Mouse (Mus musculus): ENCODE measurements at regions not wholly inside any gene's neighbourhood (a gene's known extent, or its start where the extent isn't known, plus 50 kb on each side); places are given as distances from the start of the nearest gene placed in this dataset.

DNA sequence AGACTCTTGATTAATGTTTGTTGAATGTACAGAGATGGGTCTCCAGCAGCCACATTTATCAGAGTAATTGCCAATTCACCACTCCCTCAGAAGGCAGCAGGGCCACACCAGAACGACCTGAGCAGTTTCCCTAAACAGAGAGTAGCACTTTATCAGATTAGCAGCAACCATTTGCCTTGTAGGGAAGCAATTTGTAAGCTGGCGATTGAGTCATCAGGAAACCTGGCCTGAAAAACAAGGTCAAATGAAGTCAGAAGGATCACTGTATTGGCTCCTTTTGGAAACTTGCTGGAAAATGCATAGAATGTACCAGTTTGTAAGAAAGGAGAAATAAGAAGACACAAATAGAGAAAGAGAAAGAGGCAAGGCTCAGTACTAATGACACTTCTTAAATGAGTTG lies 295.1 kb downstream of the Qdpr start:
- H3K4me2 ChIP-seq (replicated peaks; ENCODE audit: low read depth, low read length) = no peak overlapping the region
- H3K27me3 ChIP-seq (ENCODE audit: insufficient read depth, low read length) = no peaks in the 10 kb centered on the region
- WGBS = 36% methylated on average over 2 of the region's 2 CpGs
- no peak overlapping the region for H3K4me3 ChIP-seq (ENCODE audit: low read length)
- no peaks in the 10 kb centered on the region for H3K36me3 ChIP-seq (ENCODE audit: insufficient read depth, low read length)
- ATAC-seq (ENCODE audit: low FRiP score, low TSS enrichment) = no peak
- H3K27ac ChIP-seq (ENCODE audit: low read length) = no peak overlapping the region
- H3K4me1 ChIP-seq (ENCODE audit: insufficient read depth, low read length) = no peaks in the 10 kb centered on the region
- no peak overlapping the region for H3K9ac ChIP-seq (replicated peaks; ENCODE audit: low read length)
- no peaks in the 10 kb centered on the region for H3K9me3 ChIP-seq (ENCODE audit: low read length)

DNA sequence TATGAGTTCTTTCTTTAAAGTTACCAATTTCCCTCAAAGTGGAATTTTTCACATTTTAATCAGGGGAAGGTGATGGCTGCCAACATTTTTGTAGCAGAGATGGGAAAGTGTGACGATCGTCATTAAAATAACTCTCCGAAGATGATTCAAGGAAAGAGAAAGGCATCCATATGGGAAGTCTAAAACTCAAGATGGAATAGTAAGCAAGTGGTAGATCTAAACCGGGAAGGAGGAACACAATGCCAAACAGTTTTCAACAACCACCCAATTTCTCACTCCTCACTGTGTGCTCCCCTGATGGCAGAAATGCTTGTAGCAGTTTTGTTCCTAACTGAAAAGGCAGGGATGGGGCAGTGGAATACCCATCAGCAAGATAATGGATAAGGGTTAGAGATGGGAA lies 305.9 kb downstream of the Qdpr start:
- Histone ChIP-seq H3K4me2 (replicated peaks; ENCODE audit: low read depth, low read length) (no peak overlapping the region), H3K27me3 (ENCODE audit: insufficient read depth, low read length) (no peaks in the 10 kb centered on the region), H3K4me3 (ENCODE audit: low read length) (no peak overlapping the region), H3K36me3 (ENCODE audit: insufficient read depth, low read length) (no peaks in the 10 kb centered on the region), H3K27ac (ENCODE audit: low read length) (no peak overlapping the region), H3K9me3 (ENCODE audit: low read length) (no peaks in the 10 kb centered on the region), H3K4me1 (ENCODE audit: insufficient read depth, low read length) (no peaks in the 10 kb centered on the region), H3K9ac (replicated peaks; ENCODE audit: low read length) (no peak overlapping the region)
- no peak for ATAC-seq (ENCODE audit: low FRiP score, low TSS enrichment)
- WGBS = 92% methylated on average over 4 of the region's 4 CpGs

DNA sequence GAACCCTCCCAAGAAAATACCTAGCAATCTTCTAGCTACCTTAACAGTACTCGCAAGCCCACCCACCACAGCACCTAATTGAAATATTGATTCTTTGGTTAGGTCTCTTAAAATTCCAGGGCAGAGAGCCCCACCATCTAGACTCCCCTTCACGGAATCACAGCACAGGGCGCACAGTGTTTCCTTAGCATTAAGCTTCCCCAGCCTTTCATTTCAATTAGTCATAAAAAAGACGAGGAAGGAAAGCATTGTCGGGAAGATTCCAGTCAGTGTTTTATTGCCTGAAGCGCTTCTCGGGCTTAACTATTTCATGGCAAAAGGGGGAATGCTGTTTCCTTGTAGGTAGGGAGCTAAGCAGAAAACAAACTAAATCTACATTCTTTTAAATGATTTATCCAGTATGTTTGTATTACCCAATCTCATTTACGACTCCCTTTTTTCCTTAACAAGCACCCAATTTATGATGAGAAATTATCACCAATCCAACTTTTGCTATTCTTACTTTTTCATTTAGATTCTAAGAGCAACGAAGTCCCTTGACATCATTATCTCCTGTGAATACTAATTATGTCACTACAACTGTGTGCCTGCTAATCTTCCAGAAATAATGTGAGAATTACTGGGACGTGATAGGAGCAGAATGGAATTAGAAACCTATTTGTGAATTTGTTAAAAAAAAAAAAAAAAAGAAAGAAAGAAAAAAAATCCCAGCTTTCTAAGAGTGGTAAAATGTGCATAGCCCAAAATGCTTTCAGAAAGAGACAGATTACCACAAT lies 312.6 kb downstream of the Qdpr start:
- Histone ChIP-seq H3K27ac (ENCODE audit: low read length) (no peak overlapping the region), H3K4me1 (ENCODE audit: insufficient read depth, low read length) (no peaks in the 10 kb centered on the region; the same call in 1 of the 2 replicates), H3K27me3 (ENCODE audit: insufficient read depth, low read length) (no peaks in the 10 kb centered on the region), H3K4me3 (ENCODE audit: low read length) (no peak overlapping the region), H3K9ac (replicated peaks; ENCODE audit: low read length) (no peak overlapping the region), H3K36me3 (ENCODE audit: insufficient read depth, low read length) (no peaks in the 10 kb centered on the region), H3K9me3 (ENCODE audit: low read length) (no peaks in the 10 kb centered on the region), H3K4me2 (replicated peaks; ENCODE audit: low read depth, low read length) (no peak overlapping the region)
- no peak for ATAC-seq (ENCODE audit: low FRiP score, low TSS enrichment)
- WGBS = 25% methylated on average over 10 of the region's 10 CpGs

DNA sequence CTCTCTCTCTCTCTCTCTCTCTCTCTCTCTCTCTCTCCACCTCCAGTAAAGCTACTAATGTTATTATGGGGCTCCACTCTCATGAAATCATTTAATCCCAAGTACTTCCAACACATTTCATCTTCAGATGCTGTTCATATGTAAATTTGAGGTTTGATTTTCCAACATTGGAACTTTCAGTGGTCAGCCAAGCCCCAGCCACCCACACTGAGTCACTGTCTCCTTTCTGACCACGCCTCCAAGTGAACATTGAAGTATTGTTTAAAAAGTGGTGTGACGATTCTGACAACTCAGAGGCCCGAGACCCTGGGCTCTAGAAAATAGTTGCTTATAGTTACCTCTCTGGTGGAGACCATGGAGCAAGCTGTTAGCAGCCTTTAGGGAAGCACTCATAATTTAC lies 313.3 kb downstream of the Qdpr start:
- Histone ChIP-seq H3K4me3 (ENCODE audit: low read length) (no peak overlapping the region), H3K9ac (replicated peaks; ENCODE audit: low read length) (no peak overlapping the region), H3K27ac (ENCODE audit: low read length) (no peak overlapping the region), H3K36me3 (ENCODE audit: insufficient read depth, low read length) (no peaks in the 10 kb centered on the region), H3K4me2 (replicated peaks; ENCODE audit: low read depth, low read length) (no peak overlapping the region), H3K27me3 (ENCODE audit: insufficient read depth, low read length) (no peaks in the 10 kb centered on the region), H3K4me1 (ENCODE audit: insufficient read depth, low read length) (no peaks in the 10 kb centered on the region; the same call in 1 of the 2 replicates), H3K9me3 (ENCODE audit: low read length) (no peaks in the 10 kb centered on the region)
- ATAC-seq (ENCODE audit: low FRiP score, low TSS enrichment) = no peak
- WGBS = 51% methylated on average over 3 of the region's 3 CpGs

DNA sequence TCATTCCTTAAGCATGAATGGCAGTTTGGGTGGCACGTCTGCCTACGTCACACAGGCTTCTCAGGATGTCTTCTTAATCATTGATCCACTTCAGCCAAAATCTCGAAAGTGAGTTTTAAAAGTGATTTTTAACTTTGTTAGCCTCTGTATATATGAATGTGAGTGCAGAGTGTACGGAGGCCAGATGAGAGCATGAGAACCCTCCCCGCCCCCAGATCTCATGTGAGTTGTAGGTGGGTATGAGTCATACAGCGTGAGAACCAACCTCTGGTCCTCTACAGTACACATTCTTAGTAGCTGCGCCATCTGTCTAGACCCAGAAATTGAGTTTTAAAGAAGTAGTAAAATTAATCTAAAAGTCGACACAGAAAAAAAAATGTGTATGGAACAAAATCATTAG lies 322.1 kb downstream of the Qdpr start:
- H3K9ac ChIP-seq (replicated peaks; ENCODE audit: low read length) = no peak overlapping the region
- WGBS = 88% methylated on average over 8 of the region's 8 CpGs
- no peaks in the 10 kb centered on the region for H3K36me3 ChIP-seq (ENCODE audit: insufficient read depth, low read length)
- H3K4me3 ChIP-seq (ENCODE audit: low read length) = no peak overlapping the region
- H3K27me3 ChIP-seq (ENCODE audit: insufficient read depth, low read length) = no peaks in the 10 kb centered on the region
- no peaks in the 10 kb centered on the region for H3K9me3 ChIP-seq (ENCODE audit: low read length)
- no peak overlapping the region for H3K27ac ChIP-seq (ENCODE audit: low read length)
- ATAC-seq (ENCODE audit: low FRiP score, low TSS enrichment) = no peak
- H3K4me1 ChIP-seq (ENCODE audit: insufficient read depth, low read length) = no peaks in the 10 kb centered on the region
- H3K4me2 ChIP-seq (replicated peaks; ENCODE audit: low read depth, low read length) = no peak overlapping the region

DNA sequence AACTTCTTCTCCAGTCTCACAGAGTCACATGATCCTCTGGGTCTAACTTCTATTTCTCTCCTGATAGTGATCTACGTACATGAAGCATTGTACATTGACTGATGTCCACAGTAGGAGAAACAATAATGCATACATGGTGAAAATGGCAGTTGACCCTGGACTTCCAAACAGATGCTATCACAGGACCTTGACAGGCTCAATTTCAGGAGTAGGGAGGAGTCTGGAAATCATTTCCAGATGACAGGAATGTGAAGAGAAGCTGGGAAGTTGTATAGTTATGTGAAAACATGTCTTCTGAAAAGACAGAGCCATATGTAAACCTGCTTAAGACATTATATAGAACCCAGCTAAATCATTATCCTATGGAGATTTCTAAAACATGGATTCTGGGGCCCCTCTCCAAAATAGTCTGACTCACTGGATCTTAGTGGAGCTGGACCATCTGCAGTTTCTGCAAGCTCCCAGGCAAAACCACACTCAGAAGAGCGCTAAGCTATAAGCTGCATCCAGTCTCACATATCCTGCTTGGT lies 322.3 kb upstream of the Ldb2 start:
- no peaks in the 10 kb centered on the region for H3K4me1 ChIP-seq (ENCODE audit: insufficient read depth, low read length)
- H3K36me3 ChIP-seq (ENCODE audit: insufficient read depth, low read length) = no peaks in the 10 kb centered on the region
- WGBS = 78% methylated on average over 2 of the region's 2 CpGs
- H3K27me3 ChIP-seq (ENCODE audit: insufficient read depth, low read length) = no peaks in the 10 kb centered on the region
- no peak overlapping the region for H3K27ac ChIP-seq (ENCODE audit: low read length)
- ATAC-seq (ENCODE audit: low FRiP score, low TSS enrichment) = no peak
- H3K9ac ChIP-seq (replicated peaks; ENCODE audit: low read length) = no peak overlapping the region
- no peak overlapping the region for H3K4me3 ChIP-seq (ENCODE audit: low read length)
- no peaks in the 10 kb centered on the region for H3K9me3 ChIP-seq (ENCODE audit: low read length)
- no peak overlapping the region for H3K4me2 ChIP-seq (replicated peaks; ENCODE audit: low read depth, low read length)

DNA sequence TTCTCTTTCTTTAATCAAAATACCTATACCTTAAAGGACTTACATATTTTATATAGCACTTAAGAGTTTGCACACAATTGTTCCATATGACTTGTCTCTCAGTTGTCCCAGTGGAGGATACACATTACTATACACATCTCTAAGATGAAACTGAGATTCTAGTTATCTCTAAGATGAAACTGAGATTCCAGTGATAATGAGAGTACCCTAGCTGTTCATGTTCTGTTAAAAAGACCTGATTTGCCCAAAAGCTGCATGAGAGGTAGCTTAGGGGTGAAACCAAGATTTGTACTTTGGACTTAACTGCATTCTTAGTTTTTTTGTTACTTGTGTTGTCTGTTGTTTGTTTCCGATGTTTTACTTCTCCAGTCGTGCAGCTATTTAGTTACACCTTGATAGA lies 320.3 kb upstream of the Ldb2 start:
- no peaks in the 10 kb centered on the region for H3K9me3 ChIP-seq (ENCODE audit: low read length)

DNA sequence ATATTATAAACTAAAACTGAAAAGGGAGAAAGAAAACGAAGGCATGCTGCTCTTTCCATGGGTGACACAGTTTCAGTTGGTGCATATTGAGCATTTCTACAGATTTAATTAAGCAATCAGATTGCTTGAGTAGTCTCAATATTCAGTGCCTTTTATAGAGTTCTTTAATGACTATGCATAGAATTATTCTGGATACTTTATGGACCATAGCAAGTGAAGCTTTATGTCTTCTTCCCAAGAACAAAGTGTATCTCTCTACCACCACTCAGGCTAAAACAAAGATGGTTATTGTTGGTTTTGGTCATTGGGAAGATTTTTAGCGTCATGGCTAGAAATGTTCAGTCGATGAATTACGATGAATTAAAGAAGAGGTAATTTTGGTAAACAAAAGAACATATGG lies 311.8 kb upstream of the Ldb2 start:
- Histone ChIP-seq H3K4me3 (ENCODE audit: low read length) (no peak overlapping the region), H3K4me1 (ENCODE audit: insufficient read depth, low read length) (no peaks in the 10 kb centered on the region), H3K36me3 (ENCODE audit: insufficient read depth, low read length) (no peaks in the 10 kb centered on the region), H3K27me3 (ENCODE audit: insufficient read depth, low read length) (no peaks in the 10 kb centered on the region), H3K4me2 (replicated peaks; ENCODE audit: low read depth, low read length) (no peak overlapping the region), H3K27ac (ENCODE audit: low read length) (no peak overlapping the region), H3K9ac (replicated peaks; ENCODE audit: low read length) (no peak overlapping the region), H3K9me3 (ENCODE audit: low read length) (no peaks in the 10 kb centered on the region)
- ATAC-seq (ENCODE audit: low FRiP score, low TSS enrichment) = no peak
- WGBS = 70% methylated on average over 4 of the region's 4 CpGs

More for the DNA sequence above, 320.3 kb upstream of the Ldb2 start:
- Histone ChIP-seq H3K4me2 (replicated peaks; ENCODE audit: low read depth, low read length) (no peak overlapping the region), H3K27ac (ENCODE audit: low read length) (no peak overlapping the region), H3K4me1 (ENCODE audit: insufficient read depth, low read length) (no peaks in the 10 kb centered on the region), H3K9ac (replicated peaks; ENCODE audit: low read length) (no peak overlapping the region), H3K27me3 (ENCODE audit: insufficient read depth, low read length) (no peaks in the 10 kb centered on the region), H3K36me3 (ENCODE audit: insufficient read depth, low read length) (no peaks in the 10 kb centered on the region), H3K4me3 (ENCODE audit: low read length) (no peak overlapping the region)
- no peak for ATAC-seq (ENCODE audit: low FRiP score, low TSS enrichment)
- 92% methylated on average over 2 of the region's 2 CpGs for WGBS

DNA sequence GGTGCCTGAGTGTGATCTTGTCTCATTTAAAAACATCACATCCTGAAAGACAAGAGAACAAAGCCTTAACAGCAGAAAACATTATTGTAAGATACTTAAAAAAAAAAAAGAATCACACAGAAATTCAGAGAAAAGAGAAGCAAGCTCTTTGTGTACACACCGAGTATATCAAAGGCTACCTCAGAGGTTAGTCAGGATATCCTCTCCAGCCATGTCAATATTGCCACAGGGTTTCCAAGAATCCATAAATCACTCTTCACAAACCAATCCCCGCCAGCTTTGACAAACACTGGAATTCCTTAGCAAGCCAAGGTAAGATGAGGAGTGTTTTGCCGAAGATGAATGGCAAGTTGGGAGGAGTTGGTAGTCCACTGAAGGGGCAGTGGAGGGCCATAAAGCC lies 311.3 kb upstream of the Ldb2 start:
- H3K4me1 ChIP-seq (ENCODE audit: insufficient read depth, low read length) = no peaks in the 10 kb centered on the region
- H3K27ac ChIP-seq (ENCODE audit: low read length) = no peak overlapping the region
- H3K4me3 ChIP-seq (ENCODE audit: low read length) = no peak overlapping the region
- no peak for ATAC-seq (ENCODE audit: low FRiP score, low TSS enrichment)
- H3K9me3 ChIP-seq (ENCODE audit: low read length) = no peaks in the 10 kb centered on the region
- WGBS = 28% methylated on average over 3 of the region's 3 CpGs
- H3K9ac ChIP-seq (replicated peaks; ENCODE audit: low read length) = no peak overlapping the region
- H3K4me2 ChIP-seq (replicated peaks; ENCODE audit: low read depth, low read length) = no peak overlapping the region
- no peaks in the 10 kb centered on the region for H3K36me3 ChIP-seq (ENCODE audit: insufficient read depth, low read length)
- H3K27me3 ChIP-seq (ENCODE audit: insufficient read depth, low read length) = no peaks in the 10 kb centered on the region

DNA sequence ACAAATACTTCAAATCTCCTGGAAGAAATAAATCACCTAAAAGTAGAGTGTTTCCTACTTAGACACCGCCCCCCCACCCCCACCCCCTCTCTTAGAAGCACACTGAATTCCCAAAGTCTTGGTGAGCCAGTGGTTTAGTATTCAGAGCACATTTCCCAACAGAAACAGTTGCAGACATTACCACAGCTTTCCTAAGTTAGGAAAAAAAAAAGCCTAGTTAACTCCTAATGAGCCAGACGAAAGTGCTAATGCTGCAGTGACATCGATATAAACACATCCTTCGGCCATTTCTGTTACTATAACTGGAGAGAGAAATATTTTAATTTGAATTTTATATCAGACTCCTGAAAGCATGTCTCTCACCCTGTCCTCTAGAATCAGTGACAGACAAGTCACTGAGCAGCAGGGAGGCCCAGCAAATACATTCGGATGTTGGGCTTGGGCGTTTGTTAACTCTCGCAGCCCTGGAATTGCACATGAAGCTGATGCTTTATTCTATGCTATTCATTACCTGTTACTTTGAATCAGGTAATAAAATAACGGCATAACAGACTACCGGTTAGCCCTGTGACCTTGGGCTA lies 305.8 kb upstream of the Ldb2 start:
- Histone ChIP-seq H3K27me3 (ENCODE audit: insufficient read depth, low read length) (no peaks in the 10 kb centered on the region), H3K4me3 (ENCODE audit: low read length) (no peak overlapping the region), H3K4me2 (replicated peaks; ENCODE audit: low read depth, low read length) (no peak overlapping the region), H3K27ac (ENCODE audit: low read length) (no peak overlapping the region), H3K4me1 (ENCODE audit: insufficient read depth, low read length) (peaks cover 12% of the 10 kb centered on the region), H3K36me3 (ENCODE audit: insufficient read depth, low read length) (no peaks in the 10 kb centered on the region), H3K9me3 (ENCODE audit: low read length) (no peaks in the 10 kb centered on the region), H3K9ac (replicated peaks; ENCODE audit: low read length) (no peak overlapping the region)
- no peak for ATAC-seq (ENCODE audit: low FRiP score, low TSS enrichment)
- 67% methylated on average over 9 of the region's 9 CpGs for WGBS
